In the genomic region with DNA sequence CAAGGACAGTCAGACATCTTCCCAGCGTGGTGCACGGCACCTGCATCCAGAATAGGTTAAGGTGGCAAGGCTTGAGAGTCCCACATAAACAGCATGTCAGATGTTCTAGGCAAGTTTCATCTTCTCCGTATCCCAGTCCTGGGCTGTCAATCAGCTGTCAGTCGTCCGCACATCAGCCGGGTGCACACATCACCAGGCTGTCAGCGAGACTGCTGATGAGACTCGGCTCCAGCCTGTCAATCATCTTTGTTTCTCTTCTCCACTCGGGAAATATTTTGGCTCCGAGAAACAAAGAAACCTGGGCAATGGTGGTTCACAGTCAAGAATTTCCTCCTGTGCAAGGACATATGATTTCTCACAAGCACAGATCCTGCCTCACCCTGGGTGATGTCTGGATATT, we compare ENCODE assay signal across 24 mouse cellular contexts.
DNase-seq lines count a peak whose midpoint lies in the region; ATAC-seq lines count a peak whose summit lies in the region.
"Had no signal": no experiment of that assay in that cellular context is flagged by ENCODE, and none has a peak within 500 bp of the region (broad histone marks: within the 10 kb centered on the region; RNA-seq: fewer than 3 reads in every experiment).

No protein-coding gene starts in this region.

- no peaks in the 10 kb centered on the region for H3K27me3 ChIP-seq in forebrain, embryonic 13.5 days
- H3K27me3 ChIP-seq in forebrain, embryonic 10.5 days (ENCODE audit: poor library complexity, severe bottlenecking), result no peaks in the 10 kb centered on the region
- H3K27me3 ChIP-seq in hindbrain, embryonic 16.5 days (replicated peaks; ENCODE audit: control insufficient read depth, insufficient read depth, low read length), result no peaks in the 10 kb centered on the region
- no peaks in the 10 kb centered on the region for H3K27me3 ChIP-seq in hindbrain, embryonic 10.5 days (ENCODE audit: insufficient read depth, poor library complexity, severe bottlenecking)
- no peaks in the 10 kb centered on the region for H3K27me3 ChIP-seq in midbrain, embryonic 15.5 days (replicated peaks)
- H3K27me3 ChIP-seq: embryonic facial prominence, embryonic 13.5 days; hindbrain, embryonic 13.5 days; intestine, embryonic 15.5 days; liver, embryonic 15.5 days had no signal

- ATAC-seq in forebrain, embryonic 13.5 days, result peak; percentile 81; the same call in 1 of the 2 replicates
- peak; percentile 65; the same call in 1 of the 2 replicates for ATAC-seq in hindbrain, embryonic 16.5 days
- 0 out of 2 replicates have a peak, but pooled peaks have one; percentile 52 for ATAC-seq in midbrain, embryonic 15.5 days (replicated peaks)
- ATAC-seq: intestine, embryonic 15.5 days had no signal

- WGBS in forebrain, embryonic 13.5 days, result 77% methylated on average over 10 of the region's 10 CpGs
- 90% methylated on average over 10 of the region's 10 CpGs for WGBS in forebrain, embryonic 10.5 days
- WGBS in hindbrain, embryonic 16.5 days, result 63% methylated on average over 10 of the region's 10 CpGs
- 63% methylated on average over 10 of the region's 10 CpGs for WGBS in hindbrain, embryonic 10.5 days
- 59% methylated on average over 10 of the region's 10 CpGs for WGBS in midbrain, embryonic 15.5 days

- H3K9me3 ChIP-seq in forebrain, embryonic 13.5 days (replicated peaks), result no peaks in the 10 kb centered on the region
- no peaks in the 10 kb centered on the region for H3K9me3 ChIP-seq in forebrain, embryonic 10.5 days
- H3K9me3 ChIP-seq in hindbrain, embryonic 16.5 days (ENCODE audit: control insufficient read depth, low read length), result no peaks in the 10 kb centered on the region
- no peaks in the 10 kb centered on the region for H3K9me3 ChIP-seq in hindbrain, embryonic 10.5 days
- no peaks in the 10 kb centered on the region for H3K9me3 ChIP-seq in midbrain, embryonic 15.5 days
- H3K9me3 ChIP-seq: embryonic facial prominence, embryonic 13.5 days; G1E; hindbrain, embryonic 13.5 days; intestine, embryonic 15.5 days; liver, embryonic 15.5 days had no signal

- H3K4me3 ChIP-seq in forebrain, embryonic 13.5 days, result no peak overlapping the region
- H3K4me3 ChIP-seq in forebrain, embryonic 10.5 days, result no peak overlapping the region
- H3K4me3 ChIP-seq in hindbrain, embryonic 16.5 days (ENCODE audit: low read length), result no peak overlapping the region
- no peak overlapping the region for H3K4me3 ChIP-seq in hindbrain, embryonic 10.5 days
- no peak overlapping the region for H3K4me3 ChIP-seq in midbrain, embryonic 15.5 days
- H3K4me3 ChIP-seq: embryonic facial prominence, embryonic 13.5 days; hindbrain, embryonic 13.5 days; intestine, embryonic 15.5 days; liver, embryonic 15.5 days had no signal

- DNase-seq in forebrain, embryonic 10.5 days (ENCODE audit: extremely low spot score, low spot score), result no peak
- no peak for DNase-seq in hindbrain, embryonic 10.5 days (ENCODE audit: low spot score)
- peak; percentile 15 to 19 for DNase-seq in layer of hippocampus, postnatal 36 days
- no peak for DNase-seq in layer of hippocampus, postnatal 10 days (ENCODE audit: low spot score in 2 of 2)
- DNase-seq in embryo, embryonic 9.5 days (ENCODE audit: extremely low spot score), result no peak
- DNase-seq: adrenal gland, adult 8-10 months; cerebellum, adult 8-10 months; embryo, embryonic 11 days; gastrocnemius, postnatal 10 days; heart, postnatal 14 days; kidney, adult 2 months; kidney, postnatal 36 days; lung, embryonic 14.5 days; lung, postnatal 14 days; right cerebral cortex, postnatal 25 days; thymus, postnatal 14 days had no signal

- H3K27ac ChIP-seq in forebrain, embryonic 13.5 days, result no peak overlapping the region
- no peak overlapping the region for H3K27ac ChIP-seq in forebrain, embryonic 10.5 days
- no peak overlapping the region for H3K27ac ChIP-seq in hindbrain, embryonic 16.5 days (ENCODE audit: low read depth, low read length)
- no peak overlapping the region for H3K27ac ChIP-seq in hindbrain, embryonic 10.5 days
- H3K27ac ChIP-seq in midbrain, embryonic 15.5 days, result no peak overlapping the region
- H3K27ac ChIP-seq: embryonic facial prominence, embryonic 13.5 days; hindbrain, embryonic 13.5 days; intestine, embryonic 15.5 days; liver, embryonic 15.5 days had no signal

- H3K36me3 ChIP-seq in forebrain, embryonic 13.5 days (ENCODE audit: poor library complexity, severe bottlenecking), result no peaks in the 10 kb centered on the region
- no peaks in the 10 kb centered on the region for H3K36me3 ChIP-seq in forebrain, embryonic 10.5 days (replicated peaks)
- no peaks in the 10 kb centered on the region for H3K36me3 ChIP-seq in hindbrain, embryonic 16.5 days (ENCODE audit: control insufficient read depth, insufficient read depth, low read length)
- H3K36me3 ChIP-seq in hindbrain, embryonic 10.5 days, result no peaks in the 10 kb centered on the region
- no peaks in the 10 kb centered on the region for H3K36me3 ChIP-seq in midbrain, embryonic 15.5 days (replicated peaks)
- H3K36me3 ChIP-seq: G1E; hindbrain, embryonic 13.5 days; intestine, embryonic 15.5 days; liver, embryonic 15.5 days had no signal

- H3K4me2 ChIP-seq in forebrain, embryonic 13.5 days, result no peak overlapping the region
- no peak overlapping the region for H3K4me2 ChIP-seq in hindbrain, embryonic 16.5 days (ENCODE audit: low read length)
- H3K4me2 ChIP-seq in midbrain, embryonic 15.5 days, result no peak overlapping the region
- H3K4me2 ChIP-seq: embryonic facial prominence, embryonic 13.5 days; hindbrain, embryonic 13.5 days; intestine, embryonic 15.5 days; liver, embryonic 15.5 days; lung, embryonic 14.5 days had no signal

- H3K4me1 ChIP-seq in forebrain, embryonic 13.5 days, result 0 out of 2 replicates have a peak, but pooled peaks cover 11% of the 10 kb centered on the region
- H3K4me1 ChIP-seq in forebrain, embryonic 10.5 days, result 0 out of 2 replicates have a peak, but pooled peaks cover 3% of the 10 kb centered on the region
- H3K4me1 ChIP-seq in hindbrain, embryonic 16.5 days (ENCODE audit: control insufficient read depth, insufficient read depth, low read depth, low read length), result no peaks in the 10 kb centered on the region
- peaks cover 19% of the 10 kb centered on the region for H3K4me1 ChIP-seq in hindbrain, embryonic 10.5 days (replicated peaks)
- no peaks in the 10 kb centered on the region for H3K4me1 ChIP-seq in midbrain, embryonic 15.5 days
- H3K4me1 ChIP-seq: embryonic facial prominence, embryonic 13.5 days; liver, embryonic 15.5 days had no signal

- no peak overlapping the region for H3K9ac ChIP-seq in forebrain, embryonic 13.5 days
- no peak overlapping the region for H3K9ac ChIP-seq in hindbrain, embryonic 16.5 days (ENCODE audit: low read depth, low read length)
- no peak overlapping the region for H3K9ac ChIP-seq in midbrain, embryonic 15.5 days
- H3K9ac ChIP-seq: embryonic facial prominence, embryonic 13.5 days; hindbrain, embryonic 13.5 days; intestine, embryonic 15.5 days; liver, embryonic 15.5 days; lung, embryonic 14.5 days had no signal

Comparison
In these comparisons a context has a peak if more than half of its experiments do, and no peak if none do; other contexts are left out.
1. DNase-seq: peak in layer of hippocampus, postnatal 36 days (2 of 2); none in forebrain, embryonic 10.5 days (single experiment), hindbrain, embryonic 10.5 days (single experiment), layer of hippocampus, postnatal 10 days (0 of 2) and embryo, embryonic 9.5 days (single experiment).
2. Peak in every context shown above with its lines, with median percentiles within 50 percentile points of each other: ATAC-seq.